Mouse (Mus musculus) G1E (cell line): ENCODE data around the gene Asb4. TPM values are rescaled to one million over a fixed set of nuclear protein-coding genes. Genes with fewer than 3 reads are reported as not detected.

ENCODE experiments used
- ATAC-seq: 2 replicates; pipeline ENCODE4 v1.8.0; 2016; ENCODE audit warnings: mild to moderate bottlenecking; ENCODE audit not compliant: insufficient number of reproducible peaks, poor library complexity, low FRiP score, severe bottlenecking; ENCODE audit errors: extremely low read depth
- DNase-seq: peaks from one replicate; pipeline ENCODE4 v3.0.0; 2012; ENCODE audit warnings: low spot score
- H3K27me3 ChIP-seq: 2 replicates; pipeline ENCODE4 v1.6.1; 2012; ENCODE audit warnings: mild to moderate bottlenecking, low read length, inconsistent platforms; ENCODE audit not compliant: insufficient read depth
- H3K36me3 ChIP-seq: replicated peaks from 2 replicates; pipeline ENCODE3; 2012; ENCODE audit warnings: mild to moderate bottlenecking, inconsistent platforms
- H3K4me1 ChIP-seq: 2 replicates; pipeline ENCODE4 v1.6.1; 2012; ENCODE audit warnings: low read depth, low read length, inconsistent platforms, mixed read lengths; ENCODE audit not compliant: insufficient read depth
- H3K4me3 ChIP-seq: 2 replicates; pipeline ENCODE4 v1.5.1; 2012; ENCODE audit warnings: low read depth, mild to moderate bottlenecking, inconsistent platforms, low read length, moderate library complexity, mixed read lengths
- H3K9me3 ChIP-seq: replicated peaks from 2 replicates; pipeline ENCODE4 v1.6.1; 2012; ENCODE audit warnings: inconsistent platforms
- CTCF ChIP-seq: IDR thresholded peaks from 2 replicates; pipeline ENCODE4 v1.5.1; 2012; ENCODE audit warnings: low read depth, low read length, inconsistent platforms, mixed read lengths
- GATA1 ChIP-seq: IDR thresholded peaks from 2 replicates; pipeline ENCODE4 v1.6.1; 2012; ENCODE audit warnings: borderline replicate concordance, low read length, inconsistent platforms, mixed read lengths
- GATA2 ChIP-seq: IDR thresholded peaks from 2 replicates; pipeline ENCODE4 v1.6.1; 2012; ENCODE audit warnings: low read depth, low read length, inconsistent platforms, borderline replicate concordance
- POLR2AphosphoS5 ChIP-seq: IDR thresholded peaks from 2 replicates; pipeline ENCODE4 v1.6.1; 2012; ENCODE audit warnings: low read depth, low read length, inconsistent platforms; ENCODE audit not compliant: insufficient replicate concordance
- TAL1 ChIP-seq: conservative IDR thresholded peaks from 2 replicates; pipeline ENCODE4 v1.6.1; 2012; ENCODE audit warnings: low read depth, low read length, inconsistent platforms, mixed read lengths
- polyA plus RNA-seq: library from polyadenylated mRNA; stranded (reverse); fragments of >175 nt; gene quantifications from 2 replicates; pipeline ENCODE4 v1.2.3, GENCODE M21; 2012
- total RNA-seq, 2 experiments: library from RNA; stranded (forward) in 1 of 2; stranded (reverse) in 1 of 2; fragments of 200-1000 nt in 1 of 2; fragments of >200 nt in 1 of 2; fragmentation: Nextera tagmentation in 1 of 2; gene quantifications; 2 replicates each; pipeline ENCODE4 v1.2.3; 2014 to 2017

Asb4 gene
- total and polyA plus RNA-seq, 3 experiments: 0.02 TPM; not detected in 2

GRCm38 (mm10) chr6:5427033-5427432 lies 43.8 kb downstream of the Asb4 start:
- Histone ChIP-seq H3K36me3 (no peaks in the 10 kb centered on the region), H3K27me3 (peaks cover 5% of the 10 kb centered on the region), H3K4me3 (no peak overlapping the region), H3K9me3 (no peaks in the 10 kb centered on the region), H3K4me1 (no peaks in the 10 kb centered on the region)
- ATAC-seq (no peak), DNase-seq (no peak)
- no peak for TF ChIP-seq CTCF
- no peak for TF ChIP-seq TAL1
- TF ChIP-seq GATA1: no peak
- no peak for TF ChIP-seq POLR2AphosphoS5
- TF ChIP-seq GATA2: no peak

- DNase-seq: no peak
- no peak for ATAC-seq
- Histone ChIP-seq H3K36me3 (no peaks in the 10 kb centered on the region), H3K27me3 (no peaks in the 10 kb centered on the region), H3K9me3 (no peaks in the 10 kb centered on the region), H3K4me3 (no peak overlapping the region), H3K4me1 (no peaks in the 10 kb centered on the region)
- TF ChIP-seq TAL1: no peak
- no peak for TF ChIP-seq GATA1
- TF ChIP-seq GATA2: no peak
Observed at GRCm38 (mm10) chr6:5429562-5429961, 46.4 kb downstream of the Asb4 start.

- TF ChIP-seq TAL1: no peak
- no peak for TF ChIP-seq GATA1
- TF ChIP-seq POLR2AphosphoS5: no peak
- no peak for ATAC-seq
- no peaks in the 10 kb centered on the region for H3K36me3 ChIP-seq
Observed at GRCm38 (mm10) chr6:5429982-5430550, 46.9 kb downstream of the Asb4 start.

GRCm38 (mm10) chr6:5433887-5434286 lies 50.7 kb downstream of the Asb4 start:
- Histone ChIP-seq H3K4me3 (no peak overlapping the region), H3K9me3 (no peaks in the 10 kb centered on the region), H3K4me1 (no peaks in the 10 kb centered on the region), H3K27me3 (peaks cover 3% of the 10 kb centered on the region; the same call in 1 of the 2 replicates), H3K36me3 (no peaks in the 10 kb centered on the region)
- no peak for DNase-seq
- ATAC-seq: no peak
- TF ChIP-seq GATA1: no peak
- TF ChIP-seq TAL1: no peak
- TF ChIP-seq GATA2: no peak

More at GRCm38 (mm10) chr6:5429982-5430550, 46.9 kb downstream of the Asb4 start:
- Histone ChIP-seq H3K4me1 (no peaks in the 10 kb centered on the region), H3K4me3 (no peak overlapping the region), H3K27me3 (no peaks in the 10 kb centered on the region), H3K9me3 (no peaks in the 10 kb centered on the region)
- no peak for DNase-seq

GRCm38 (mm10) chr6:5437757-5438156 lies 54.6 kb downstream of the Asb4 start:
- H3K4me1 ChIP-seq: peaks cover 5% of the 10 kb centered on the region; the same call in 1 of the 2 replicates
- H3K9me3 ChIP-seq: no peaks in the 10 kb centered on the region
- H3K27me3 ChIP-seq: peaks cover 3% of the 10 kb centered on the region; the same call in 1 of the 2 replicates
- ATAC-seq: no peak
- DNase-seq: no peak
- no peaks in the 10 kb centered on the region for H3K36me3 ChIP-seq
- TF ChIP-seq CTCF (no peak), TAL1 (no peak), POLR2AphosphoS5 (no peak), GATA2 (no peak), GATA1 (no peak)
- no peak overlapping the region for H3K4me3 ChIP-seq

GRCm38 (mm10) chr6:5441221-5441620 lies 58.0 kb downstream of the Asb4 start:
- Histone ChIP-seq H3K36me3 (no peaks in the 10 kb centered on the region), H3K4me3 (no peak overlapping the region), H3K4me1 (peaks cover 5% of the 10 kb centered on the region), H3K9me3 (no peaks in the 10 kb centered on the region), H3K27me3 (0 out of 2 replicates have a peak, but pooled peaks cover 2% of the 10 kb centered on the region)
- TF ChIP-seq TAL1 (no peak), GATA1 (no peak), CTCF (no peak), POLR2AphosphoS5 (no peak), GATA2 (no peak)
- ATAC-seq: no peak
- DNase-seq: no peak

GRCm38 (mm10) chr6:5442316-5443085 lies 59.3 kb downstream of the Asb4 start:
- DNase-seq (no peak), ATAC-seq (peak; percentile 28; the same call in 1 of the 2 replicates)
- Histone ChIP-seq H3K4me1 (peaks cover 5% of the 10 kb centered on the region), H3K36me3 (no peaks in the 10 kb centered on the region), H3K4me3 (no peak overlapping the region), H3K9me3 (no peaks in the 10 kb centered on the region), H3K27me3 (0 out of 2 replicates have a peak, but pooled peaks cover 2% of the 10 kb centered on the region)
- TF ChIP-seq GATA1 (no peak), TAL1 (no peak), POLR2AphosphoS5 (no peak), CTCF (no peak), GATA2 (no peak)
